Mouse (Mus musculus) kidney, adult 2 months (tissue): Measurements from ENCODE around the gene Bmpr2.

ENCODE experiments used
- CTCF ChIP-seq: fragments of 200-500 bp; conservative IDR thresholded peaks from 2 replicates; pipeline ENCODE4 v1.5.1; 2011; ENCODE audit warnings: low read depth, mild to moderate bottlenecking, control low read depth, low read length, moderate library complexity, mixed read lengths; ENCODE audit not compliant: insufficient read depth, insufficient read length
- POLR2A ChIP-seq: fragments of 200-500 bp; IDR thresholded peaks from one replicate; pipeline ENCODE4 v1.6.1; 2011; ENCODE audit warnings: low read depth, low read length, control low read depth

DNA sequence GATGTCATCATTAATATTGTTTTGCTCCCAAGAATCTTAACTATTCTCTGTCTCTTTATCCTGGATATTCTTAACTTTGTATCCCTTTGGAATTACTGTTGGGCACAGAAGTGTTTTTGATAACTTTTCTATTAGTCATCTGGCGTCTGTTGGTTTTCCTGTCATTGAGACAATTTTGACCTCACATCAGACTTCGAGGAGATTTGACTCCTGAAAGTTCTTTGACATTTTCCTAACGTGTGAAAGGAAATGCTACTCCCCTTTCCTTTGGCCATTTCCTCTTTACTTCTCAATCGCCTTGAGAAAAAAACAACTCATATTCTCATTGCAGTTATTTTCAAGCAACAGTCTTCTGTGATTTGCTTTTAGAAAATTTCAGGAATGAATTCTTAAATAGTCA is 2.1 kb downstream of the Bmpr2 start:
- TF ChIP-seq CTCF (no peak), POLR2A (no peak)
